Mouse (Mus musculus) layer of hippocampus, adult 8-10 months (tissue): ENCODE results near the gene Gabpb2. TPM values are rescaled to one million over a fixed set of nuclear protein-coding genes. Genes with fewer than 3 reads are reported as not detected.

Experiments
- microRNA-seq, 2 experiments: library from miRNA; unstranded; fragments of <30 nt; microRNA quantifications; one replicate each; pipeline ENCODE4 v1.2.0; 2022
- total RNA-seq, 4 experiments: library from RNA; stranded (reverse); gene quantifications; 2 replicates each; pipeline ENCODE4 v1.2.4; 2022

Gabpb2 gene
- total RNA-seq, 4 experiments from 2014 or later, result 15.7 to 18.0 (median 17.5) TPM

Small RNAs within 50 kb of the gene (microRNA-seq; reads per million reads assigned to microRNA genes)
- gene Mir8099-1, result 0 reads per million in 2 experiments

Other genes with a start within 250 kb of the Gabpb2 start
- gene Pi4kb, start 243.2 kb downstream of the Gabpb2 start, total RNA-seq, result 10 to 100 TPM; 58.7 to 64.8 (median 59.6) TPM
- 10 to 100 TPM; 25.1 to 35.1 (median 30.6) TPM for gene Zfp687, start 202.5 kb downstream of the Gabpb2 start, total RNA-seq
- 100 to 1,000 TPM; 137 to 166 (median 159) TPM for gene Psmd4, start 175.3 kb downstream of the Gabpb2 start, total RNA-seq
- 10 to 100 TPM; 58.5 to 66.8 (median 64.8) TPM for gene Pip5k1a, start 111.0 kb downstream of the Gabpb2 start, total RNA-seq
- gene Vps72, start 106.9 kb downstream of the Gabpb2 start, total RNA-seq, result 10 to 100 TPM; 36.9 to 45.8 (median 43.4) TPM
- gene Tmod4, start 93.4 kb downstream of the Gabpb2 start, total RNA-seq, result under 1 TPM in 2 of 4 experiments, not detected in 2; 0.55 to 0.81 TPM
- gene Scnm1, start 83.9 kb downstream of the Gabpb2 start, total RNA-seq, result 10 to 100 TPM; 51.4 to 57.8 (median 54.9) TPM
- gene Lysmd1, start 83.8 kb downstream of the Gabpb2 start, total RNA-seq, result 10 to 100 TPM; 12.5 to 17.7 (median 13.4) TPM
- 10 to 100 TPM in 1 of 4 experiments, 1 to 10 TPM in 3; 1.7 to 11.1 (median 5.4) TPM for gene Tnfaip8l2, start 75.6 kb downstream of the Gabpb2 start, total RNA-seq
- 10 to 100 TPM; 27.1 to 36.4 (median 30.9) TPM for gene Sema6c, start 57.5 kb downstream of the Gabpb2 start, total RNA-seq
- gene Cdc42se1, start 10.8 kb upstream of the Gabpb2 start, total RNA-seq, result 10 to 100 TPM; 72.9 to 79.5 (median 77.2) TPM
- gene Mllt11, start 14.3 kb upstream of the Gabpb2 start, total RNA-seq, result 100 to 1,000 TPM; 265 to 305 (median 277) TPM
- under 1 TPM in 3 of 4 experiments, not detected in 1; 0.25 to 0.45 (median 0.41) TPM for gene Gm128, start 23.7 kb upstream of the Gabpb2 start, total RNA-seq
- gene Bnipl, start 33.3 kb upstream of the Gabpb2 start, total RNA-seq, result under 1 TPM in 3 of 4 experiments, not detected in 1; 0.43 to 0.95 (median 0.63) TPM
- 10 to 100 TPM; 20.7 to 28.4 (median 23.9) TPM for gene Mindy1, start 63.4 kb upstream of the Gabpb2 start, total RNA-seq
- 10 to 100 TPM; 19.2 to 22.4 (median 21.0) TPM for gene Prune1, start 64.2 kb upstream of the Gabpb2 start, total RNA-seq
- 1 to 10 TPM in 2 of 4 experiments, under 1 TPM in 2; 0.85 to 1.4 (median 1.2) TPM for gene Anxa9, start 89.3 kb upstream of the Gabpb2 start, total RNA-seq
- gene Cers2, start 96.9 kb upstream of the Gabpb2 start, total RNA-seq, result 10 to 100 TPM; 49.1 to 65.7 (median 61.2) TPM
- 10 to 100 TPM; 33.8 to 45.9 (median 41.6) TPM for gene Setdb1, start 139.3 kb upstream of the Gabpb2 start, total RNA-seq
- gene 4930558C23Rik, start 184.9 kb upstream of the Gabpb2 start, total RNA-seq, result not detected
- gene Arnt, start 216.5 kb upstream of the Gabpb2 start, total RNA-seq, result 10 to 100 TPM; 35.5 to 53.5 (median 44.7) TPM